Mouse (Mus musculus) neural tube, embryonic 11.5 days (tissue): Measurements from ENCODE around the gene Gucd1. TPM values are rescaled to one million over a fixed set of nuclear protein-coding genes. Genes with fewer than 3 reads are reported as not detected.

Experiments
- ATAC-seq: fragments of 200-750 bp; cut with Nextera tagmentation; 2 replicates; pipeline ENCODE4 v1.8.0; 2017; ENCODE audit warnings: moderate number of reproducible peaks, mild to moderate bottlenecking, moderate TSS enrichment, moderate library complexity; ENCODE audit not compliant: insufficient read depth, low FRiP score, low TSS enrichment
- DNase-seq: peaks from one replicate; pipeline ENCODE4 v3.0.0-alpha.2; 2015; ENCODE audit warnings: low spot score
- H3K27ac ChIP-seq: fragments of 300-500 bp; sonication (generic); 2 replicates; pipeline ENCODE4 v1.5.1; 2014; ENCODE audit warnings: low read depth, mild to moderate bottlenecking, low read length
- H3K27me3 ChIP-seq: fragments of 300-500 bp; sonication (generic); 2 replicates; pipeline ENCODE4 v1.6.1; 2014; ENCODE audit warnings: mild to moderate bottlenecking, low read length, mixed read lengths; ENCODE audit not compliant: control insufficient read depth, insufficient read depth
- H3K36me3 ChIP-seq: fragments of 300-500 bp; sonication (generic); 2 replicates; pipeline ENCODE4 v1.6.1; 2014; ENCODE audit warnings: mild to moderate bottlenecking, low read length, moderate library complexity, mixed read lengths; ENCODE audit not compliant: control insufficient read depth, insufficient read depth
- H3K4me1 ChIP-seq: fragments of 300-500 bp; sonication (generic); 2 replicates; pipeline ENCODE4 v1.6.1; 2014; ENCODE audit warnings: low read length, mixed read lengths; ENCODE audit not compliant: control insufficient read depth, insufficient read depth
- H3K4me2 ChIP-seq: fragments of 300-500 bp; sonication (generic); 2 replicates; pipeline ENCODE4 v1.6.1; 2014; ENCODE audit warnings: low read depth, mild to moderate bottlenecking, moderate library complexity
- H3K4me3 ChIP-seq: fragments of 300-500 bp; sonication (generic); 2 replicates; pipeline ENCODE4 v1.5.1; 2014; ENCODE audit warnings: low read depth, low read length
- H3K9ac ChIP-seq: fragments of 300-500 bp; sonication (generic); 2 replicates; pipeline ENCODE4 v1.6.1; 2014; ENCODE audit warnings: mild to moderate bottlenecking, low read length
- H3K9me3 ChIP-seq: fragments of 300-500 bp; sonication (generic); 2 replicates; pipeline ENCODE4 v1.6.1; 2016; ENCODE audit warnings: low read length; ENCODE audit not compliant: control insufficient read depth
- whole genome bisulfite sequencing: fragments of 180-500 bp; shearing (Covaris S2); extraction: QIAGEN DNeasy Blood & Tissue Kit; methylation state at CpG from one replicate; pipeline ENCODE4 v1.1.7; 2014; 5-methylcytosine and 5-hydroxymethylcytosine counted together
- polyA plus RNA-seq: library from polyadenylated mRNA; unstranded; fragments of >200 nt; fragmentation: Nextera tagmentation; extraction: Ambion mirVana; gene quantifications from 2 replicates; pipeline ENCODE4 v1.2.1, GENCODE M21; 2014

The Gucd1 gene
- polyA plus RNA-seq, 1 experiment from 2014 or later: 33.2 TPM

DNA sequence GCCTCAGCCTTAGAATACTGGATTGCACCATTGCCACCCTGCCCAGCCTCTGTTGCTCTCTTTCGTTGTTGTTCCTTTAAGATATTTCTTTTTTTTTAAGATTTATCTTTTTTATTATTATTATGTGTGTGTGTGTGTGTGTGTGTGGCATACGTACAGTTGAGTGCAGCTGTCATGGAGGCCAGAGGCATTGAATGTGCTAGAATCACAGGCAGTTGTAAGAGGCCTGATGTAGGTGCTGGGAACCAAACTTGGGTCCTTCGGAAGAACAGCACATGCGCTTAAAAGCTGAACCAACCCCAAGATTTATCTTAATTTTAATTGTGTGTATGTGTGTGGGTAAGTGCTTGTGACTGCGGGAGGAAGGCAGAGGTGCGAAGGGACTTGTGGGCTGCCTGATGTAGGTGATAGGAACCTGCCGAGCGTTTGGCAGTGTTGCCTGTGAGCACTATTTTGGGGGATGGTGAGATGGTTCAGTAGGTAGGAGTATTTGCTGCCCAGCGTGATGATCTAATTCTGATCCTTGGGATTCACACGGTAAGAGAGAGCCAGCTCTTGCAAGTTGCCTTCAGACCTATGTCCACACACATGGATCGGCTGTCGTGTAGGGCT, 216.5 kb downstream of the Gucd1 start:
- no peaks in the 10 kb centered on the region for H3K27me3 ChIP-seq
- DNase-seq (no peak), ATAC-seq (no peak)
- no peaks in the 10 kb centered on the region for H3K4me1 ChIP-seq
- WGBS: 92% methylated on average over 12 of the region's 12 CpGs
- no peaks in the 10 kb centered on the region for H3K9me3 ChIP-seq
- no peak overlapping the region for H3K4me3 ChIP-seq
- no peaks in the 10 kb centered on the region for H3K36me3 ChIP-seq
- H3K9ac ChIP-seq: no peak overlapping the region
- H3K4me2 ChIP-seq: no peak overlapping the region
- no peak overlapping the region for H3K27ac ChIP-seq

Other genes starting within 250 kb of the Gucd1 start
- gene Adora2a, start 201.1 kb downstream of the Gucd1 start, polyA plus RNA-seq: 4.1 and 4.5 TPM in 2 replicates
- gene Upb1, start 116.9 kb downstream of the Gucd1 start, polyA plus RNA-seq: not detected in 2 replicates
- gene Snrpd3, start 421 bp downstream of the Gucd1 start, polyA plus RNA-seq: 208 and 212 TPM in 2 replicates
- 6.1 and 6.6 TPM in 2 replicates for gene Lrrc75b, start 42.4 kb upstream of the Gucd1 start, polyA plus RNA-seq
- 2.0 and 3.1 TPM in 2 replicates for gene Ggt1, start 43.6 kb upstream of the Gucd1 start, polyA plus RNA-seq
- 0.37 and 0.45 TPM in 2 replicates for gene Ggt5, start 71.4 kb upstream of the Gucd1 start, polyA plus RNA-seq
- gene Susd2, start 126.0 kb upstream of the Gucd1 start, polyA plus RNA-seq: 1.8 and 2.4 TPM in 2 replicates
- gene Cabin1, start 246.4 kb upstream of the Gucd1 start, polyA plus RNA-seq: 29.5 and 32.2 TPM in 2 replicates